Mouse (Mus musculus): ENCODE data around the gene Bphl.

Bphl gene

DNA sequence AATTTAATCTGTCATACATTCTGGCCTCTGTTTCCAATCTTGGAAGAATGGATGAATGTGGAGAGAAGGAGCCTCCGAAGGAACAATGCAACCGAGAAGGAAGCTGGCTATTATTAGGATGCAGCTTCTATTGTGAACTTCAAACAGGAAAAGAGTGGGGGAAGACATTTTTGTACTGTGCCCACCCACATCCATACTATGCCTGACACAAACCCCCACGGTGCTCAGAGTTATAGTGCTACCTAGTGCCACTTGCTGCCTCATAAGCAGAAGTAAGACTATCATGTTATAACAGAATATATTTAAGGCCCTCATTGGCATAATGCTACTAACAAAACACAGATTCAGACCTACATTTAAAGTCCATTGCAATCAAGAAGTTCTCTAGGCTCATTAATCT, 52.0 kb downstream of the Bphl start:
- no peak for DNase-seq

DNA sequence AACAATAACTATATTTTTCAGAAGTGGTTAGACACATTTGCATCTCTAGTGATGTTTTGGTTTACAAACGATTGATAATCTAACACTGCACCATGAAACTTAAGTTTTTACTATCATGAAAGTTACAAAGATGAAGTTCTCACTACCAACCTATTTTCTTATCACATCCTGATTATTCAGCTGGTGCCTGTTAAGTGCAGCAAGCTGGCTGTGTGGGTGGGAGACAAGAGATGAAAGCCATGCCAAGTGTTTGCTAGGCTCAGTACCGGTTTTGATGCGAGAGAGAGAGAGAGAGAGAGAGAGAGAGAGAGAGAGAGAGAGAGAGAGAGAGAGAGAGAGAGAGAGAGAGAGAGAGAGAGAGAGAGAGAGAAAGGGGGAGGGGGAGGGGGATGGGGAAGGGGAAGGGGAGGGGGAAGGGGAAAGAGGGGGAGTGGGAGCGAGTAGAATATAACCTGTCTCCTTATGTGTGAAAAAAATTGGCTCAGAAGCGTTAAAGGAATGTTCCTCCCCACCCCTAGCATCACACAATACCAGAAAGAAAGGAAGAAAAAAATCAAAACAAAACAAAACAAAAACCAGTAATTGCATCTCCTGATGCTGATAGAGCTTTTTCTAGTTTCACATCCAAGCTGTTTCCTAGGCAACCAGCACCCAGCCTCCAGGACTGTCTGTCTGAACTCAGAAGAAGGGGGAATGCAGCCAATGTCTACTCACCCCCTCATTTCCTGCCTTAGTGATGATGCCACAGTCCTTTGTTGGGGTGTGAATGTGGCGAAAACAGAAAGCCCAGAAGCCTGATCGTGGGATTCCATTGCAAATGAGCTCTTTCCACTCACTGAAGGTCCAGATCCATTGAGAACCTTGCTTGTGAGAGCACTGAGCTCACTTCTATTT, 58.4 kb downstream of the Bphl start:
- peak; percentile 92 for DNase-seq

DNA sequence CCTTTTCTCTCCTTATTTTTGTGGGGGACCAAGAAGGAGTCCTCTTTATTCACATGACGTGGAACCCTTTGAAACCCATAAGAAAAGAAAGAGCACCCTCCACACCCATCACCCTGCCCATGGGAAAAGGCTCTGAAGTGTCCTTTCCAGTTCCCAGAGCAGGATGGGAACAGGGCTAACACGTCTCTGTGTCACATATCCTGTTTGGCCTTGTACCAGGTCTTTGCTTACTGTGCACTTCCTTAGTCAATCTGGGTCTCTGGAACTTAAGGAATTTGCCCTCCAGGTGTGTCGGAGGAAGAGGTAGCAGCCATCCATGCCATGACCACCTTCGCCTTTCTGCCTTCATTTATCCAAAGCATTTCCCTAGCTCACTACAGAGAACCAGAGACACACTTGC, 59.1 kb downstream of the Bphl start:
- no peak for DNase-seq

DNA sequence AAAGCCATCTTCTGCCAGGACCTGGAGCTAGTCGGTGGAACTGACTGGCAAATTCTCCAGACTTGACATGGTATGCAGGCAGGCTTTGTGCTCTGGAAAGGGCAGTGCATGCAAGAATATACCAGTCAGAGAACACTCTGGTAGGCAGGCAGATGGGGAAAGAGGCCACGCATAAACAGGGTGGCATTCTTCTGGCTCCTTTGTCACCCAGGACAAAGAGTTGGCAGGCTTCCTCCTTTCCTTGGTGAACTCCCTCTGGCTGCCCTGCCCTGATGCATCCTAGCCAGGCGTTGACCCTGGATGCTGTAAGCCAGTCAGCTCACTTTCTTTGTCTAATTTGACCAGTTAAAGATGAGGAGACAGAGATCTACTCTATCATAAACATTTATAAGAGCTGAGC, 59.7 kb downstream of the Bphl start:
- no peak for DNase-seq

DNA sequence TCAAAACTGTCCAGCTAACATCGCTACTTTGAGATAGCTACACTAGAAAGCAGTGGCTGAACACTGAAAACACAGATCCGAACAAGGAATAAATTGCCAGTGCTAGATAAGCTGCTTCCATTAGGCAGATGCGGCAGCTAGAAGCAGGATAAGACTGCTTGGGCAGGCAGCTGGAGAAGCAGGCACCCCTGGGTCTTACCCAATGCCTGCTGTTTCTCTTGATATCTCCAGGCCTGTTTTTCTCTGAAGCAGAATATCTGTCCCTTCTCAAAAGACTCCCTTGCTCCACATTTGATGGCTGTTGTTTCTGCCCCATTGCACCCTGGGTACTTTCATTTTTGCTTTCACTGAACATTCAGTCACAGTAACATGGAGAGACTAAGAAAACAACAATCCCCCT, 63.3 kb downstream of the Bphl start:
- no peak for DNase-seq

DNA sequence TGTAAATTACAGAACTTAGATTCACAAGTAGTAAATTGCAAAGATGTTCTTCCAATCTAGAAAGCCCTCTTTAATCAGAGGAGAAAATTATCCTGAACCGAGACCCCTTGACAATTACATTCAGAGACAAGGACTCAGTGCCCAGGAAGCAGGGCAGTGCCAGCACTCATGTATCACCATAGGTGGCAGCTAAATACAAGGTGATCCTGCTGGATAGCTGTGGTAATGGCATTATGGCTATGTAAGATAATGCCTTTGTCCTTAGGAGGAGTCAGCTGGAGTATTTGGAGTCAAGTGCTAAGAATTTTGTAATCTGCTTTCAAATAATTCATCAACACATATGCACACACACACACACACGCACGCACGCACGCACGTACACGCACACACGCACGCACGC, 63.9 kb downstream of the Bphl start:
- DNase-seq = no peak

DNA sequence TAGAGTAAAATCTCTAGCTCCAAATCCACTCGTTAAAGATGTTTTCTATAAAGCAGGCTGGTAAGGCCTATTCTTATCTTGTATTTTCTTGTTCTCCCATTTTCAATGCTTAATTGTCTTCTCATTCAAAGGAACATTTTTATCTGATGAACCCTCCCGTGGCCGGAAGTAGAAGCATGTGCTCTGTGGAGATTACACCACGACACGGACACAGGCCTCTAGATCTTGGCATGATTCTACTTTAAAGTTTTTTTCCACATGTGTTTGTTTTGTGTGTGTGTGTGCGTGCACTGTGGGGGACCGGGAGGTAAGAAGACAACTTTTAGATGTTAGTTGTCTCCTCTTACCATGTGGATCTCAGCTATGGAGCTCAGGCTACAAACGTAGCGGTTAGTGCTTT, 64.5 kb downstream of the Bphl start:
- DNase-seq = no peak

DNA sequence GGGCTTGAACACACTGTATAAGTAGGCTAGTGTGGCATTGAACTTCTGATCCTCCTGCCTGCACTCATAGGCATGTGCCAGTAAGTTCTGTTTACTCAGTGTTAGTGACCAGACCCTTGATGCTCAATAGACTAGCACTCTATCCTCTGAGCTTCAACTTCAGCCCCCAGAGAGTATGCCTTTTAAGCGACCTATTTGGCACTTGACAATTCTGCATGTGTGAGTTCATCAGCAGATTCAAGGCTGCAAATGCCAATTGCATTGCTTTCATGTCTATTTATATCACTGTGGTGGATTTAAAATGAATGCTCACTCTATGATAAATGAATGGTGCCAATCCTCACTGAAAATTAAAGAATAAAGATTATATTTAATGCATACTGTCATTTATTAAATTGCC, 68.0 kb downstream of the Bphl start:
- no peak for DNase-seq

DNA sequence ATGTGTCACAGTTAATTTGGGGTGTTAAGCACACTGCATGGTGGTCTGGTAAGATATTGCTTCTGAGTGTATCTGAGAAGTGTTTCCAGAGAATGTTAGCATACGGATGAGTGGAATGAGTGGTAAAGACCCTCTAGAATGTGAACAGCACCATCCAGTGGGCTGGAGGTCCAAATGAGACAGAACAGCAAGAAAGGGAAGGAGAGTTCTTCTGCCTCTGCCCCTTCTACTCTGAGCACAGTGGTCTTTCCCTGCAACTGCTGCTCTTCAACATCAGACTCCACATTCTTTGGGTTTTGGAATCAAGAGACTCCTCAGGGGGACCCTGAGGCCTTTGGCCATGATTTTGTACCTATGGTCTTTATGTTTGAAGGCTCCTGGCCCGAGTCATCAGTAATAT, 68.9 kb downstream of the Bphl start:
- DNase-seq = no peak

DNA sequence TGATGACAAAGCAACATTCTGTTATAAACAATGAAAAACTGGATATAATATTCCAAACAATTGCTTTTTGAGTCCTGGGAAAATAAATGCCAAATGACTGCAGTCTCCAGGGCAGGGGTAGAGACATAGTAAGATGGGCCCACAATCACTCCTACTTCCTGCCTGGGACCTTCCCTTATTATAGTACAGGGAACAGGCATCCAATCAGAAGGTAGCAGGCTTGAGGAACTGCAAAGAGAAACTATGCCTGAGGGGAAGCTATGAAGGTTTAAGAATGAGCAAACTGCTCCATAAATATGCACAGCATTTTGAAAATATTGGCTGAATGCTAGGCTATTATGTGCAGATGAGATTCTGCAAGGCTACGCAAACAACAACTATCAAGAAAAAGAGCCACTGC, 69.6 kb downstream of the Bphl start:
- no peak for DNase-seq

DNA sequence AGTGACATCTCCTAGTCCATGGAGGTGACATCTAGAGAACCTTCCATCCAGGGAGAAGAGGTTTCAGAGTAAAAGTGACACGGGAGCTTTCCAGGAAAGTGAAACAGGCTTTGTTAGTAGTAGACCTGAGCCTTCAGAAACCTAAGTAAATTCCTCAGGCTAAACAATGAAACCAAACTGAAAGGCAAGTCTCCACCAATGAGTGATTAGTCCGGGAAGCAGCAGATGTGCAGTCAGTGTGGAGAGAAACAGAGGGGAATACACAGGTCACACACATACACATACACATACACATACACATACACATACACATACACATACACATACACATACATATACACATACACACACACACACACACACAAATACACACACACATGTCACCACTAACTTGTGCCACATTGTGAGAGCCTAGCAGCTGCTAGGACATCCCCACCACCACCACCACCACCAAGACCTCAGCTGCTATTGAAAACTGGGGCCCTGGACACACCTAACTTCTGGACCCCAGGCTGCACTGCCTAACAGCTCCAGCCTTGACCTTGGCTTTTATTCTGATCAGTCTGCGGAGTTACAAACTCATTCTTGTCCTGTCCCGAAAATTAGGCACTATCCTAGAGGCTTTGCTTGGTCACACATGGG, 71.8 kb downstream of the Bphl start:
- no peak for DNase-seq

DNA sequence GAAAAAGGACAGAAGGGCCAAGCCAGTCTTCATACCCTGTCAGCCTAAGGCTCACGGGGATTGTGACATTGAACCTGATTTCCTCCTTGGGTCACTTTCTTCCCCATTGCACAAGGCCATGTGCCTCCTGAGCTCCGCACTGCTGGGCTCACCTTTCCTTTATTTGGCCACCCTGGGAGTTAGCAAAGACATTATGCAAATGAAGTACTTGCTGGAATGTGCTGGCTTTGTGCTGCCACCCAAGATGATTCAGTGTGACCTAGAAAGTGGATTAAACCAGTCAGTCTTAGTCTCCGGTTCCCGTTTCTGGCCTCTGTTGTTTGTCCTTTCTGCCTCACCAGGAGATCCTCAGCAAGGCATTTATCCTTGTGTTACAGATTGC, 72.3 kb downstream of the Bphl start:
- DNase-seq = no peak

DNA sequence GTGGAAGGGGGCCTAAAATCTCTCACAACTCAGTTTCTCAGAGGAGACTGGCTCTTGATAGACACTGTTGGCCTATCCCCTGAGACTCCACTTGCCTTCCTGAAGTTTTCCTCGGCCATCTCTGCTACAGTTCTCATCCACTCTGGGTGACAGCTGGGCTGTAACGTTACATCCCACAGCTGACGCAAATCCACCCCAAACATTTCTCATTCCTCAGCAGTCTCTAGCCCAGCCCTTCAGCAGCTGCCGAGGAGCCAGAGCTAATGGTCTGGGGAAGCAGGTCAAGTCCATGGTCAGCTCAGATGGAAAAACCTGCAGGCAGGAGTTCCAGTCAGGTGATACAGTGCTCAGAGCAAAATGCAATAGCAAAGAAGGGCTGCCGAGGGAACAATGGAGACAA, 73.6 kb downstream of the Bphl start:
- DNase-seq = no peak

DNA sequence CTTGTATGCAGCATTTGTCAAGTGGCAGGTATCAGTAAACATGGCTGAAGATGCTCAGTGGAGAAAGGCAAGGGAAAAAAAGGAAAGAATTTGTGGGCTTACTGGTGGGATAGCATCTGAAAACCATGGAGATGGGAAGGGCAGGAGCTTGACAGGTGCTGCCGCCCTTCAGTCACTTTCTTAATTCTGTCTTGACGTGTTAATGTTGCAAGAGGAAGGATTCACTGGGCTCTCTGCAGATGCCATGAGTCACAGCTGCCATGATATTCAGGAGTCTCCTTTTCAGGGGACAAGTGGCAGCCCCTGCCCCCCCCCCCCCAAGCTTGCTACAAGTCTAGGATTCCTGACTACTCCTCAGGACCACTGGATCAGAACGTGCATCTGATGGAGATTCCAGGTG, 74.5 kb downstream of the Bphl start:
- DNase-seq = no peak

DNA sequence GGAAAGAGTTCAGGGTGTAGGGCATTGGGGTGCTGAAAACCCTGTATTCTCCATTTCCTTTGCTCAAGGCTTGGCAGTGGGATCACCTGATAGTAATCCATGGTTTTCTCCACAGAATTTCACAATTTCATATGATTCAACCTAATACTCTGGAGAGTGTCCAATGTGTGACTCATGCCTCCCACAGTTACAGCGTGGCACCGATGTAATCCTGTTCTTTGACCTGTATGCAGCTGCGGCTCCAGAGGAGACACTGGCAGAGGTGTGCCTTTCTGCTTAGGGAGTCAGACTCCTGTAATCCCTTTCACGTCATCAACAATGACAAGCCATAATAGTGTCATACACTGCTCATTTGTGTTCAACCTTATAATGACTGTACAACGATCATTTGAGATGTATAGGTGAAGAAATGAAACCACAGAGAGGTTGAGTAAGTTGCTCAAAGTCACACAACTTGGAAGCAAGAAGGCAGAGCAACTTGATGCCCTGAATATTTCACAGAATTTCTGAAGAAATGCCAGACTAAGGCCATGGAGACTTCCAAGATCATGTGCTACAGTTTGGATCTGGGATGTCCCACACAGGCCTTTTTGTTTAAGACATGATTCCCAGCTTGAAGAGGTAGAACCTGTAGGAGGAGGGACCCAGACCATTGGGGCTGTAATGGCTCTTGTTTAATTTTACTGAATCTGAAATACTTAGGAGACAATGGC, 75.1 kb downstream of the Bphl start:
- no peak for DNase-seq

DNA sequence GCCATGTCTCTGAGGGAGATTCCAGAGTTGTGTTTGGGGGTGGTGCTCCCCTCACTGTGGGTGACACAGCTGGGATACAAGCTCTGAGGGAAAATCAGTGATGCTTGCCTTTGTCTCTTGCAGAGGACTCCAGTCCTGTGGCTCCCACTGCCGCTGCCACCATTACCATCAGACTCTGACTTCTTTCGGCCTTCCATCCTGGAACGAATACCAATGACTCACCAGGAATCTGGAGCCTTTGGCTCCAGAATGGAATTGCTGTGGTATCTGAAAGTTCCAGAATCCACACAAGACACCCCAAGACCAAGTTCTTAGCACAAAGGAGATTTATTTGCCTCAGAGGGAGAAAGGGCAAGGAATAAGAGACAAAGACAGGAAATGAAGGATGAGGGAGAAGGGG, 75.7 kb downstream of the Bphl start:
- DNase-seq = no peak

DNA sequence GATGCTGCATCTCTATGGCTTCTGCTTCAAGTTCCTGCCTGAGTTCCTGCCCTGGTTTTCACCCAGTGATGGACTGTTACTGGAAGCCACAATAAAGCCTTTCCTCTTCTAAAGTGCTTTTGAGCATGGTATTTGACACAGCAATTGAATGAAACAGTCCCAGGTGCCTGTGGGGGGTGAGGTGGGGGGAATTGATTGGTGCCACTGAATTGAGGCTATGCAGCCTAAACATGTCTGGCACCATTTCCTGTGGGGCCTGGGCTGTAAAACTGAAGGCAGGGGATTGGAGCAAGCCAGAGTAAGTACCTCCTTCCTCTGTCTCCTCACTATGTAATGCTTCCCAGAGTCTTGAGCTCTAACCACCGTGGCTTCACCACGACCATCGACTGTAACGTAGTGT, 77.3 kb downstream of the Bphl start:
- DNase-seq = no peak

DNA sequence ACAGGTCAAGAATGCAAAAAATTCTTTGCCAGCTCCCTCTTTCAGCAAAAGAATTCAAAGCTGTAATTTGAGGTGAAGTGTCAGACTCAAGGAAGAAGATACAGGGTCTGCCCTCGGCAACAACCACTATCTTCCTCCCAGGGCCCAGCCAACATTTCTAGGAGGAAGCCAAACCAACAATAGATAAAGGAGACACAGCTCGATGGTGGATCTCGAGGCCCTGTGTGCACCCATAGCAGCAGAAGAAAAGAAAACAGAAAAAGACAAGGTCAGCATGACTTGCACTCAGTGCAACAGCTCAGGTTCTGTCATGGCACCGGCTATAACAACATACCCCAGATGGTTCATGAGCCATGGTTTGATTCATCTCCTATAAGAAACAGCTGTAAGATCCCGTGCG, 79.1 kb downstream of the Bphl start:
- DNase-seq = no peak

DNA sequence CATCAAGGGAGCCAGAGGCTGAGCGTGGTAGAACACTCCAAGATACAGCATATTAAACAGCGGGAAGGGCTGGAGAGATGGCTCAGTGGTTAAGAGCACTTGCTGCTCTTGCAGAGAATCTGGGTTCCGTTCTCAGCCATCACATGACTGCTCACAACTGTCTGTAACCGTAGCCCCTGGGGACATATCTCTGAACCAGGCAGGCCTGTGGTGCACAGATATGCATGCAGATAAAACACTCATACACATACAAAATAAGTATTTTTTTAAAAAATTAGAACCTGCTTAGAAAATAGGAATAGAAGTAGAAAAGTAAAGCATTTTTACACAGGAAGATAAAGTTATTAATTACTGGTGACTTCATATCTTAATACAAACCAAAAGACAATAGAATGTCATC, 81.4 kb downstream of the Bphl start:
- no peak for DNase-seq

DNA sequence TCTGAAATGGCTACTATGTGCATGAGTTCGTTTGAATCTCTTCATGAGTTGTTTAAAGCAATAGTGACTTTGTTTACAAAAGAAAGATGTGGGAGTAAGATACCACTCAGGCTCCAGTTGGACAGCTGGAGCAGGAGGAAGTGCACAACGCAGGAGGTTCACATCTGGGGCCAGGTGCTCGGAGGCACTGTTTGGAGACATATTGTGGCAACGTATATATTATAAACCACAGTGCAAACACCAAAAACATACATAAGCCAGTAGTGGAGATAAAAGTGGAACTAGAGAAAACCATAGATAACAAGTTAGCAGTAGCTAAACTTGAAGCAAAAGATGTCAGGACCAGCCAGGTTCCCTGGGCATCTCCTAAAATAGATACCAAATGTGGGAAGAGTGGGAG, 82.0 kb downstream of the Bphl start:
- DNase-seq = no peak

DNA sequence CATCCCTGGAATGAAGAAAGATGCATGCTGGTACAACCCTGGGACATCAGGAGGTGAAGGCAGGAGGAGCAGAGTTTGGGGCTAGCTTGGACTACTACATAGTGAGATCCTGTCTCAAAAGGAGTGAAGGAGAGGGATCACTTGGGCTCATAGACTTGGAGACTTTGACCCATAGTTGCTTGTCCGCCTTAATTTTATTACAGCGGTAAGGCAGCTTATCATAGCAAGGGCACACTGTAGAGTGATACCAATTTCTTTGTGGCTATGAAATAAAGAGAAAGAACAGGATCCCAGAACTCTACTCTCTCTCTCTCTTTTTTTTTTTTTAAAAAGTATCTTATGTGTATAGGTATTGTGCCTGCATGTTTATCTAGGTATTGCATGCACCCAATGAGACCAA, 83.1 kb downstream of the Bphl start:
- no peak for DNase-seq

Measured in right cerebral cortex, adult 18-20 months (tissue).